Mouse (Mus musculus): Measurements from ENCODE around the gene Cep131.

The Cep131 gene

GRCm38 (mm10) chr11:120086702-120087152 is at the start of gene Cep131:
Cep131 (minus strand) TSS chr11:120086827.
- DNase-seq (ENCODE audit: low spot score in 2 of 2), result peak; percentile 98

DNA sequence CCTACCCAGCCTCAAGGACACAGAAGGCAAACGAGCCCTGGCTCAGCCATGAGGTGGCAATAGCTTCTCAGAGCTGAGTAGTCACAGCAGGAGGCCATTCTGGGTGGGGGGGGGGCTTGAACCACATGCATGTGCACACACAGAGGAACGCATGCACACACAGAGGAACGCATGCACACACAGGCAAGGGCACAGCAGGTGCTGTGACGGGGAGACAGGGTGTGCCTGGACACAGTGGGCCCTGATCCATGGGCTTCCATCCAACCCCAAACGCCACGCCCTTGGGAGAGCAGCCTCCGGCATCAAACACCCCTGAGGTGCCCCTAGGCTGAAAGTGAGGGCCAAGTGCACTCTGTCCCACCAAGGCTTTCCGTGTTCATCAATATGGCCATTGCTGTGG is 49.6 kb upstream of the Cep131 start:
- DNase-seq (ENCODE audit: low spot score in 2 of 2), result no peak

DNA sequence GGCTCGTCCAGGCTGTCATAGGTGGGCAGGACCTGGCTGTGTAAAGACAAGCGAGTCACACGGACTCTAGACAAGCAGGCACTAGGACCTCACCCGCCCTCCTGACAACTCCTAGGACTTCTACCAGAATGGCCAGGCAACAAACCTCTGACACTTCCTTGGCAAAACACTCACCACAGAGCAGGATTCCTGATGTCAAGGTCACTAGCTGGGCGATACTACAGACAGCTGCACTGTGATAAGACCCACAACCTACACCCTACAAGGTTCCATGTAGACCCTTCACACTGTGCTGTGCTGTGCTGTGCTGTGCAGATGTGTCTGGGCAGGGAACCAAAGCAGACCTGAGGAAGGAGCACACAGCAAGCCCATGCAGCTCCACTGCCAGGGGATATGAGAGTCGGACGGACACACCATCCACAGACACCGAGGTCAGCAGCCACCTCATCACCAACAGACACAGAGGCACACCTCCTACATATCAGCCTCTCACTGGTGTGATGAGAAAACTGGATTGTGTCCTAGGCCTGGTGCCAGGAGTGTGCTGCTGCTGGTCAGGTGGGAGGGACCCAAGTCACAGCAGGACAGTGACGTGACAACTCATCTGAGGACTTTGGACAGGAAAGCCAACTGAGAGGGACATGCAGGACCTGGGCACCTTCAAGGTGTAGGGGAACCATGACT is 48.4 kb upstream of the Cep131 start:
- no peak for DNase-seq (ENCODE audit: low spot score in 2 of 2)

DNA sequence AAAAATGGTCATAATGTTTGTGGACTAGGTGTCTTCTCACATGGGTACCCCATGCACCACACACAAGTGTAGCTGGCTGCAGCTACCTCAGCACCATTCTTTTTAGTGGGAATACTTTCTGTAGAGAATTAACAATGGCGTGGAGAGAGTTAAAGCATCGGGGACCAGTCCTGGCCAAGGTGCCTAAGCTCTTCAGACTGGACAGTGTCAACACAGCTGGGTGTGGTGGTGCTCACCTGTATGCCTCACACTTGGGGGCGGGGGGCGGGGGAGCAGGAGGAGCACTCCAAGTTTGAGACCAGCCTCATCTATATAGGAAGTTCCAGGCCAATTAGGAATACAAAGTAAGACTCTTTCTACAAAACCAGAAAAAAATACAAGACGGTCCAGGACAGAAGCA is 47.5 kb upstream of the Cep131 start:
- no peak for DNase-seq (ENCODE audit: low spot score in 2 of 2)

- no peak for DNase-seq (ENCODE audit: low spot score in 2 of 2)
These were observed 42.7 kb upstream of the Cep131 start for GRCm38 (mm10) chr11:120129281-120129680.

- no peak for DNase-seq (ENCODE audit: low spot score in 2 of 2)
These were observed 40.2 kb upstream of the Cep131 start for GRCm38 (mm10) chr11:120126845-120127244.

DNA sequence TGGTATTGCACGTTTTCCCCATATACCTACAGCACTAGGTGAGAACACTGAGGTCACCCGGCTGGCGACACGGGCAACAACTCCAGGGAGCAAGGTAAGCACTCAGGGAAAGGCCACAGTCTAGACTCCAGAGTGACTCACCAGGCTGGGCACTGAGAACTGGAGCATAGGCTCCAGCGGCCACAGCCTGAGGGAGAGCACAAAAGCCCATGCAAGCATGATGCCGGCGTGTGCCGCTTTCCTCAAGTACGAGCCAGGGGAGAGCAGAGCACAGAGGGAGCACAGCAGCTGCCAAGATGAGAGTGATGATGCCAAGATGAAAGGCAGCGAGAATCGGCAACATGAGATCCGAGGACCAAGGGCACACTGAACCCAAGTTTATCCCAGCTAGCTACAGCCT is 35.5 kb upstream of the Cep131 start:
- no peak for DNase-seq (ENCODE audit: low spot score in 2 of 2)

- no peak for DNase-seq (ENCODE audit: low spot score in 2 of 2)
These were observed 34.2 kb upstream of the Cep131 start for GRCm38 (mm10) chr11:120120642-120121420.

GRCm38 (mm10) chr11:120119936-120120541 is 33.4 kb upstream of the Cep131 start:
- DNase-seq (ENCODE audit: low spot score in 2 of 2), result no peak

GRCm38 (mm10) chr11:120119108-120119507 is 32.5 kb upstream of the Cep131 start:
- no peak for DNase-seq (ENCODE audit: low spot score in 2 of 2)

GRCm38 (mm10) chr11:120117626-120118025 is 31.0 kb upstream of the Cep131 start:
- no peak for DNase-seq (ENCODE audit: low spot score in 2 of 2)

GRCm38 (mm10) chr11:120114488-120115215 is 28.0 kb upstream of the Cep131 start:
- DNase-seq (ENCODE audit: low spot score in 2 of 2), result no peak

- no peak for DNase-seq (ENCODE audit: low spot score in 2 of 2)
These were observed 25.5 kb upstream of the Cep131 start for GRCm38 (mm10) chr11:120112136-120112535.

- DNase-seq (ENCODE audit: low spot score in 2 of 2), result peak in 1 of 2 experiments; percentile 24
These were observed 24.4 kb upstream of the Cep131 start for GRCm38 (mm10) chr11:120111033-120111432.

- DNase-seq (ENCODE audit: low spot score in 2 of 2), result no peak
These were observed 23.9 kb upstream of the Cep131 start for GRCm38 (mm10) chr11:120110554-120110953.

- no peak for DNase-seq (ENCODE audit: low spot score in 2 of 2)
These were observed 23.1 kb upstream of the Cep131 start for GRCm38 (mm10) chr11:120109558-120110210.

- DNase-seq (ENCODE audit: low spot score in 2 of 2), result no peak
These were observed 21.2 kb upstream of the Cep131 start for GRCm38 (mm10) chr11:120107796-120108195.

GRCm38 (mm10) chr11:120107026-120107425 is 20.4 kb upstream of the Cep131 start:
- DNase-seq (ENCODE audit: low spot score in 2 of 2), result no peak

GRCm38 (mm10) chr11:120103431-120103997 is 16.9 kb upstream of the Cep131 start:
- no peak for DNase-seq (ENCODE audit: low spot score in 2 of 2)

GRCm38 (mm10) chr11:120101036-120101435 is 14.4 kb upstream of the Cep131 start:
- DNase-seq (ENCODE audit: low spot score in 2 of 2), result peak; percentile 44 to 55

Data from spleen, postnatal 36 days (tissue).